Mouse (Mus musculus): ENCODE results near the gene Jup.

GRCm38 (mm10) chr11:100393733-100394132 lies 3.8 kb downstream of the Jup start:
- TF ChIP-seq CTCF (IDR thresholded peaks at IDR 0.05; ENCODE audit: low read depth) (no peak), EP300 (IDR thresholded peaks at IDR 0.05; ENCODE audit: low read depth) (no peak)
